Mouse (Mus musculus): ENCODE data around the gene Ptgfrn. TPM values are rescaled to one million over a fixed set of nuclear protein-coding genes. Genes with fewer than 3 reads are reported as not detected.

Ptgfrn gene
- polyA plus RNA-seq (2016; fragmentation: Nextera tagmentation; extraction: Ambion mirVana), result 5.9 and 6.1 TPM in 2 replicates

GRCm38 (mm10) chr3:101110043-101110837 is at the start of gene Ptgfrn:
Ptgfrn (minus strand) TSS chr3:101110278.
- H3K4me1 ChIP-seq (replicated peaks), result peaks cover 49% of the 10 kb centered on the region
- no peaks in the 10 kb centered on the region for H3K36me3 ChIP-seq
- peak; percentile 78 for ATAC-seq (ENCODE audit: insufficient number of reproducible peaks, insufficient read depth, low FRiP score, low TSS enrichment, low read depth)
- no peaks in the 10 kb centered on the region for H3K9me3 ChIP-seq
- peak within 1 kb of the TSS; percentile 81 for H3K4me2 ChIP-seq
- under 1% methylated on average over 48 of the region's 81 CpGs for WGBS
- peak within 1 kb of the TSS; percentile 95 for H3K27ac ChIP-seq
- H3K27me3 ChIP-seq, result no peaks in the 10 kb centered on the region
- peak within 1 kb of the TSS; percentile 96 for H3K9ac ChIP-seq (replicated peaks)
- peak within 1 kb of the TSS; percentile 87 for H3K4me3 ChIP-seq (replicated peaks)

DNA sequence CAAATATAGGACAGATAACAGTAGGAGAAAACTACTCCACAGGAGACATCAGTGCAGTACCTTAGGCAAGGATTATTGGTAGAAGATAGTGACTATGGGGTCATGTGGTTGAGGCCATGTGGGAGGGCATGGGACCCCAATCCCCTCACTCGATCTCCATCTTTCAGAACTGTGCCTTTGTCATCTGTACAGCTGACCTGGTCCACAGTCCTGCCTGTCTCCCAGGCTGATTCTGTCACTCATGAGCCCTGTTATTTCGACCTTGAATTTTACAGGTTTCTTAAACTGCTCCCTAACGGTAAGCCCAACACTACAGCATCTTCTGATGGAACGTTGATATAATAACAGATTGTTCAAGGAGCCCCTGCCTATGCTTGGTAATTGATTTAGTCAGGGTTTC is 49.6 kb upstream of the Ptgfrn start:
- WGBS, result 84% methylated on average over 4 of the region's 4 CpGs
- Histone ChIP-seq H3K27me3 (no peaks in the 10 kb centered on the region), H3K27ac (no peak overlapping the region), H3K4me1 (replicated peaks) (peaks cover 41% of the 10 kb centered on the region), H3K9ac (replicated peaks) (no peak overlapping the region), H3K36me3 (no peaks in the 10 kb centered on the region), H3K4me2 (no peak overlapping the region), H3K4me3 (replicated peaks) (no peak overlapping the region), H3K9me3 (no peaks in the 10 kb centered on the region)
- no peak for ATAC-seq (ENCODE audit: insufficient number of reproducible peaks, insufficient read depth, low FRiP score, low TSS enrichment, low read depth)

DNA sequence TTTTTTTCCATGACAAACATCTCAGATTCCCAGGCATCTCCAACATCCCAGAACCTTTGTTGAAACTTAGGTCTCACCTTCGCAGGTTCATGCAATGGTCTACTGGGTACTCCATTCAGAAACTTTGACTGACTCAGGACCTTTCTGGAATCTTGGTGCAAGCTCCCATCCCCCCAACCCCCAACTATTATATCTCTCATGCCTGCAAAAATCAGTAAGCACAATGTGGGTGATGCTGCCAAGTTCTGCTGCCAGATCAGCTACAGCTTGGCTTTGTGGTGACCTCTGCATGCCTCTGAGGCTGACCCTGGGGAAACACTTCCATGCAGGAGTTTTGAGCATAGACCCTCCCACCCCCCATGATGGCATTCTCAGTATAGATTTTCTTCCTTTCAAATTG is 44.0 kb upstream of the Ptgfrn start:
- WGBS, result 100% methylated on average over 1 of the region's 1 CpGs
- no peak overlapping the region for H3K9ac ChIP-seq (replicated peaks)
- H3K4me3 ChIP-seq (replicated peaks), result no peak overlapping the region
- peaks cover 9% of the 10 kb centered on the region; the same call in 1 of the 2 replicates for H3K9me3 ChIP-seq
- H3K4me2 ChIP-seq, result no peak overlapping the region
- H3K36me3 ChIP-seq, result no peaks in the 10 kb centered on the region
- H3K27me3 ChIP-seq, result no peaks in the 10 kb centered on the region
- no peak for ATAC-seq (ENCODE audit: insufficient number of reproducible peaks, insufficient read depth, low FRiP score, low TSS enrichment, low read depth)
- H3K4me1 ChIP-seq (replicated peaks), result no peaks in the 10 kb centered on the region
- no peak overlapping the region for H3K27ac ChIP-seq

GRCm38 (mm10) chr3:101153341-101153740 is 43.3 kb upstream of the Ptgfrn start:
- H3K36me3 ChIP-seq, result no peaks in the 10 kb centered on the region
- WGBS, result 83% methylated on average over 3 of the region's 3 CpGs
- H3K9me3 ChIP-seq, result peaks cover 9% of the 10 kb centered on the region; the same call in 1 of the 2 replicates
- H3K4me1 ChIP-seq (replicated peaks), result no peaks in the 10 kb centered on the region
- no peak overlapping the region for H3K27ac ChIP-seq
- no peak overlapping the region for H3K4me2 ChIP-seq
- H3K4me3 ChIP-seq (replicated peaks), result no peak overlapping the region
- no peak overlapping the region for H3K9ac ChIP-seq (replicated peaks)
- H3K27me3 ChIP-seq, result no peaks in the 10 kb centered on the region
- no peak for ATAC-seq (ENCODE audit: insufficient number of reproducible peaks, insufficient read depth, low FRiP score, low TSS enrichment, low read depth)

GRCm38 (mm10) chr3:101146126-101146772 is 36.2 kb upstream of the Ptgfrn start:
- H3K9me3 ChIP-seq, result peaks cover 3% of the 10 kb centered on the region; the same call in 1 of the 2 replicates
- no peak overlapping the region for H3K4me3 ChIP-seq (replicated peaks)
- no peak overlapping the region for H3K27ac ChIP-seq
- no peaks in the 10 kb centered on the region for H3K36me3 ChIP-seq
- 77% methylated on average over 7 of the region's 7 CpGs for WGBS
- H3K9ac ChIP-seq (replicated peaks), result no peak overlapping the region
- no peaks in the 10 kb centered on the region for H3K27me3 ChIP-seq
- ATAC-seq (ENCODE audit: insufficient number of reproducible peaks, insufficient read depth, low FRiP score, low TSS enrichment, low read depth), result no peak
- no peak overlapping the region for H3K4me2 ChIP-seq
- H3K4me1 ChIP-seq (replicated peaks), result peaks cover 31% of the 10 kb centered on the region

DNA sequence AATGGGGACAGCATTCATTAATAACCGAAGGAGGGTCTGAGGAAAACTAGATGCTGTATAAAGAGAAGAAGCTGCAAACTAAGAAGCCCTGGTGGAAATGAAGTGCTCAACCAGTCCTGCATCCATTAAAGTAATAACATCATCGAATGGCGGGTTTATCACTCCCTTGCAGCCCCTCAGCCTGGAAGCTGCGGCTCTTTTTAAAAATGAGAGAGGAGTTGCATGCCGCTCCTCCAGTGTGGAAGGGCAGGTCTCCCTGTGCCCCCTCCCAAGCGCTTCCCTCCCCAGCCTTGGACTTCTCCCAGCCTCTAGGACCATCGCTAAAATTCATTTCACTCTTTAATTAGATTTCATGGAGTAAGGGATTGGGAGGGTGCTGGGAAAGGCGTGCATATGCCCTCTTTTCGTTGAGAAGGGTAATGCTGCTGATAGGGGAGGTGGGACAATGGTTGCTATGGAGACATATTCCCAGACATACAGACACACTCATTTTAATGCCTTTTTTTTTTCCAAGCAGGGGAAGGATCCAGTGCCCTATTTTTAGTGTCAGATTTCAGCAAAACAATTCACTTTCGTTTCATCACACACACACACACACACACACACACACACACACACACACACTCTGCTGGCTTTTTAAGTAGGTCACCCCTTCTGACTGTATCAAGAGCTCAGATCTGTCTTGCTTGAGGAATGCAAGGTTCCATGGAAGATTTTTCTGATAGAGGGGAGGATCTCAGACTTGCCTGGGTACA is 35.4 kb upstream of the Ptgfrn start:
- WGBS, result 42% methylated on average over 10 of the region's 10 CpGs
- no peak overlapping the region for H3K4me3 ChIP-seq (replicated peaks)
- H3K9ac ChIP-seq (replicated peaks), result no peak overlapping the region
- 0 out of 2 replicates have a peak, but pooled peaks have one; percentile 20 for ATAC-seq (ENCODE audit: insufficient number of reproducible peaks, insufficient read depth, low FRiP score, low TSS enrichment, low read depth)
- H3K4me2 ChIP-seq, result peak overlapping the region; percentile 23; the same call in 1 of the 2 replicates
- H3K9me3 ChIP-seq, result peaks cover 3% of the 10 kb centered on the region; the same call in 1 of the 2 replicates
- H3K4me1 ChIP-seq (replicated peaks), result peaks cover 31% of the 10 kb centered on the region
- H3K27ac ChIP-seq, result no peak overlapping the region
- no peaks in the 10 kb centered on the region for H3K27me3 ChIP-seq
- H3K36me3 ChIP-seq, result no peaks in the 10 kb centered on the region

- H3K4me3 ChIP-seq (replicated peaks), result no peak overlapping the region
- H3K27ac ChIP-seq, result no peak overlapping the region
- ATAC-seq (ENCODE audit: insufficient number of reproducible peaks, insufficient read depth, low FRiP score, low TSS enrichment, low read depth), result no peak
- H3K27me3 ChIP-seq, result no peaks in the 10 kb centered on the region
- H3K9ac ChIP-seq (replicated peaks), result no peak overlapping the region
- H3K4me2 ChIP-seq, result no peak overlapping the region
- 67% methylated on average over 6 of the region's 6 CpGs for WGBS
- H3K9me3 ChIP-seq, result peaks cover 3% of the 10 kb centered on the region; the same call in 1 of the 2 replicates
- no peaks in the 10 kb centered on the region for H3K36me3 ChIP-seq
- H3K4me1 ChIP-seq (replicated peaks), result peaks cover 31% of the 10 kb centered on the region
These were observed 34.4 kb upstream of the Ptgfrn start for GRCm38 (mm10) chr3:101144366-101144948.

GRCm38 (mm10) chr3:101143465-101143864 is 33.4 kb upstream of the Ptgfrn start:
- H3K4me1 ChIP-seq (replicated peaks), result peaks cover 31% of the 10 kb centered on the region
- 62% methylated on average over 7 of the region's 7 CpGs for WGBS
- no peak overlapping the region for H3K9ac ChIP-seq (replicated peaks)
- no peak overlapping the region for H3K27ac ChIP-seq
- no peak overlapping the region for H3K4me3 ChIP-seq (replicated peaks)
- no peaks in the 10 kb centered on the region for H3K27me3 ChIP-seq
- H3K36me3 ChIP-seq, result no peaks in the 10 kb centered on the region
- H3K4me2 ChIP-seq, result no peak overlapping the region
- no peak for ATAC-seq (ENCODE audit: insufficient number of reproducible peaks, insufficient read depth, low FRiP score, low TSS enrichment, low read depth)
- peaks cover 3% of the 10 kb centered on the region; the same call in 1 of the 2 replicates for H3K9me3 ChIP-seq

GRCm38 (mm10) chr3:101141864-101142263 is 31.8 kb upstream of the Ptgfrn start:
- Histone ChIP-seq H3K9ac (replicated peaks) (no peak overlapping the region), H3K4me2 (no peak overlapping the region), H3K27me3 (no peaks in the 10 kb centered on the region), H3K9me3 (no peaks in the 10 kb centered on the region), H3K36me3 (no peaks in the 10 kb centered on the region), H3K4me3 (replicated peaks) (no peak overlapping the region), H3K27ac (no peak overlapping the region), H3K4me1 (replicated peaks) (peaks cover 32% of the 10 kb centered on the region)
- no peak for ATAC-seq (ENCODE audit: insufficient number of reproducible peaks, insufficient read depth, low FRiP score, low TSS enrichment, low read depth)
- 76% methylated on average over 8 of the region's 8 CpGs for WGBS

DNA sequence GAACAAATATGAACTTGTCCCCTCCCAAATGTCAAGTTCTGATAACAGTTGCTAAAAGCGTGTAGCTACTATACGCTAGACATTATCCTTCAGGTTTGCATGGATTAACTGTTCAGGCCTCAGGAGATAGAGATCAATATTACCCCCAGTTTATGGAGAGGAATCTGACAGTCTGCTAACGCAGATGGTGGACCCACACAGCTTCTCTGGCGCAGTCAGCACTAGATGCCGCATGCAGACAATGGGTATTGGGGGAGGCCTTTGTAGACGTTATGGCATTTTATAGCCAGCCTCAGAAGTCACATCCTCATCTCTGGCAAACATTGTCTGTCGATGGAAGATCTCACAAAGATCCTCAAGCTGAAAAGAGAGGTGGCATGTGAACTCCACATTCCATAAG is 29.9 kb upstream of the Ptgfrn start:
- Histone ChIP-seq H3K4me1 (replicated peaks) (peaks cover 32% of the 10 kb centered on the region), H3K4me3 (replicated peaks) (no peak overlapping the region), H3K36me3 (no peaks in the 10 kb centered on the region), H3K9ac (replicated peaks) (no peak overlapping the region), H3K27ac (no peak overlapping the region), H3K9me3 (no peaks in the 10 kb centered on the region), H3K4me2 (no peak overlapping the region), H3K27me3 (no peaks in the 10 kb centered on the region)
- WGBS, result 86% methylated on average over 7 of the region's 7 CpGs
- ATAC-seq (ENCODE audit: insufficient number of reproducible peaks, insufficient read depth, low FRiP score, low TSS enrichment, low read depth), result no peak

Measured in limb, embryonic 12.5 days (tissue).